Mouse (Mus musculus): ENCODE results near the gene Tomm6. TPM values are rescaled to one million over a fixed set of nuclear protein-coding genes. Genes with fewer than 3 reads are reported as not detected.

The Tomm6 gene
- polyA plus RNA-seq, 1 experiment from 2014 or later = 310 TPM

Other genes with a start within 250 kb of the Tomm6 start
- 23.2 and 26.6 TPM in 2 replicates for gene Taf8, start 186.1 kb downstream of the Tomm6 start, polyA plus RNA-seq (2015; fragmentation: Nextera tagmentation; extraction: Ambion mirVana)
- 78.5 and 86.5 TPM in 2 replicates for gene Ccnd3, start 183.3 kb downstream of the Tomm6 start, polyA plus RNA-seq (2015; fragmentation: Nextera tagmentation; extraction: Ambion mirVana)
- gene Bysl, start 76.9 kb downstream of the Tomm6 start, polyA plus RNA-seq (2015; fragmentation: Nextera tagmentation; extraction: Ambion mirVana) = 32.9 and 33.2 TPM in 2 replicates
- gene Med20, start 76.8 kb downstream of the Tomm6 start, polyA plus RNA-seq (2015; fragmentation: Nextera tagmentation; extraction: Ambion mirVana) = 38.9 and 39.7 TPM in 2 replicates
- gene Gm20517, start 76.8 kb downstream of the Tomm6 start, polyA plus RNA-seq (2015; fragmentation: Nextera tagmentation; extraction: Ambion mirVana) = 2.4 and 3.0 TPM in 2 replicates
- gene Usp49, start 57.7 kb downstream of the Tomm6 start, polyA plus RNA-seq (2015; fragmentation: Nextera tagmentation; extraction: Ambion mirVana) = 8.2 and 10.6 TPM in 2 replicates
- 34.2 and 36.3 TPM in 2 replicates for gene Frs3, start 644 bp upstream of the Tomm6 start, polyA plus RNA-seq (2015; fragmentation: Nextera tagmentation; extraction: Ambion mirVana)
- 0.38 and 0.83 TPM in 2 replicates for gene Gm21981, start 6.1 kb upstream of the Tomm6 start, polyA plus RNA-seq (2015; fragmentation: Nextera tagmentation; extraction: Ambion mirVana)
- gene Prickle4, start 6.3 kb upstream of the Tomm6 start, polyA plus RNA-seq (2015; fragmentation: Nextera tagmentation; extraction: Ambion mirVana) = 0.95 and 1.4 TPM in 2 replicates
- not detected in 2 replicates for gene Pgc, start 38.5 kb upstream of the Tomm6 start, polyA plus RNA-seq (2015; fragmentation: Nextera tagmentation; extraction: Ambion mirVana)
- 2.3 and 2.8 TPM in 2 replicates for gene Tfeb, start 48.6 kb upstream of the Tomm6 start, polyA plus RNA-seq (2015; fragmentation: Nextera tagmentation; extraction: Ambion mirVana)
- 3.6 and 4.7 TPM in 2 replicates for gene Mdfi, start 146.3 kb upstream of the Tomm6 start, polyA plus RNA-seq (2015; fragmentation: Nextera tagmentation; extraction: Ambion mirVana)
- 17.2 and 18.5 TPM in 2 replicates for gene Foxp4, start 236.3 kb upstream of the Tomm6 start, polyA plus RNA-seq (2015; fragmentation: Nextera tagmentation; extraction: Ambion mirVana)